Mouse (Mus musculus): ENCODE measurements at regions not wholly inside any gene's neighbourhood (a gene's known extent, or its start where the extent isn't known, plus 50 kb on each side); places are given as distances from the start of the nearest gene placed in this dataset.
A peak's percentile ranks its signal among the peaks of the same experiment; 100 is the strongest.

- TF ChIP-seq CTCF (IDR thresholded peaks at IDR 0.05) = 0 out of 2 replicates have a peak, but pooled peaks have one; percentile 8
- TF ChIP-seq POLR2A (IDR thresholded peaks at IDR 0.05; ENCODE audit: insufficient read depth, low read depth, low read length) = no peak
Measured at GRCm38 (mm10) chr3:103408724-103409123, 129.6 kb downstream of the Trim33 start.
